Mouse (Mus musculus) cerebellum, adult 11-12 months (tissue): Measurements from ENCODE around the gene Lrrc4.

Source experiments
- DNase-seq: peaks from one replicate; pipeline ENCODE4 v3.0.0; 2022

The Lrrc4 gene

DNA sequence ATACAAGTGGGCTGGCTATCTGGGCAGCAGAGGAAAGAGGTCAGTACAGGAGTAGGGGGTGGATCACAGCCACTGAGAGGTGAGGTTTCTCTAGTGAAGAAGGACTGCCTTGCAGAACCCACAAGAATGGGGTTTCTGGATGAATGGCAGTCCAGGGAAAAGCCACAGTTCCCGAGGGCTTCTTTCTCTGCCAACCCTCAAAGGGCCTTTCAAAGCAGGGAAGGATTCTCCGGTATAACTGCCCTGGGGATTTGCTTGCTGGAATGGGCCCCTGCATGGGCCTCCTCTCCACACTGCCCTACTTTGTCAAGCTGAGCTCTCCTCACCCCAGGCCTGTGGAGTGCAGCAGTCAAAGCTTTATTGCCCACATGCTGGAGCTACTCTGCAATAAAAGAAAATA is 22.1 kb upstream of the Lrrc4 start:
- no peak for DNase-seq

DNA sequence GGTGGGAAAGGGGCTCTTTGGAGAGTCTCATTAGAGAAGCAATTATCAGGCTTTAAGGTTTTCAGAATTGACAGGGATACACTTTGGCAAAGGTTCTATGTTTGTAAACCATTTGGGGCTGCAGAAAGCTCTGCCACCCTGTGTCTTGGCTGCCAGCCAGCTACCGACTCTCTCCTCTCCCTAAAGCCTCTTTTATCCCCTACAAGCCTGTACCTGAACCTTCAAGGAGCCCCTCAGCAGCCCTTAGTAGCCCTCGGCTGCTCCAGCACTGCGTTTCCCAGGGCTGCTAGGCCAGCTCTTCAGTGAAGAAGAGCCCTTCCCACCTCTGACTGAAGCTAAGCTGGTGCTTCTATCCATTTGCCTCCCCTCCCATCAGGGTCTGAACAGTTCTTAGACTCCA is 21.6 kb upstream of the Lrrc4 start:
- no peak for DNase-seq

DNA sequence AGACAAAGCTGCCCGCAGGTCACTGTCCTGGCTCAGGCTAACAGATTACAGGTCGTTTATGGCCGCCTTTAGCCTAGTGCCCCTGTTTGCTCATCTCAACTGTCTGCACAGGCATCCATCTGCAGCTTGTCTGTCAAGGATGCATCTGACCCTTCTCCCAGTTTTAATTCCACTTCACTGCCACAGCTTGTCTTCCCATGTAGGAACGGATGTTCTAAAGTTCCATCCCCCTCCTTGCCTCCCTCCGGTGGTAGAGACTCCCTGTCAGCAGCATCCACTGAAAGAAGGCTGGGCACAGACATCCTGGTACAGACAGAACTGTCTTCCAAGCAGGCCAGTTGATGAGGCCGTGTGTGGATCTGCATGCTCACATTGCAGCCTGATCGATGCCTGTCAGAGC is 20.8 kb upstream of the Lrrc4 start:
- no peak for DNase-seq

DNA sequence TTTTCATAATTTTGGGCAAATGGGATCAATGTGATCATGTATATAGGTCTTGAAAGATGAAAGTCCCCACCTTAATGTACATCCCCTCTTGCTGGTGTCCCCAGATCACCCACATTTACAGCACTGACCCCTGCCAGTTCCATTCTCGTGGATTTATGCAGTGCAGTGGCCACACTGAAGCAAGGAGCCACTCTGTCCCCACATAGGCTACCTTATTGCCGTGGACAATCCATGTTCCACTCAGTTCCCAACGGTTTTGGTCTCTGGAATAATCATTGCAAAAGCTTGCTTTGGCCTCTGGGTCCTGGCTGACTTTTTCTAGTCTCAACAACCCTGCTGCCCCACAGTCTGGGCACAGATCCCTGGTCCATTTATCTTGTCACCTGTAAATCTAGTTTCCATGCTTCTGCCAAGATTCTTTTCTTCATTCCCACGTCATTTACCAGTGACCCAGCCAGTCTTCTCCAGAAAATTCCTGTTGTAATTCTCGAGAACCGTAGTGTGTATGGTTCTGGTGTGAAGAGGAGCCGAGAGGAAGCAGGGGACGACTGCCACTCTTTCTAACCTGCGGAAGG is 18.9 kb upstream of the Lrrc4 start:
- DNase-seq: no peak

DNA sequence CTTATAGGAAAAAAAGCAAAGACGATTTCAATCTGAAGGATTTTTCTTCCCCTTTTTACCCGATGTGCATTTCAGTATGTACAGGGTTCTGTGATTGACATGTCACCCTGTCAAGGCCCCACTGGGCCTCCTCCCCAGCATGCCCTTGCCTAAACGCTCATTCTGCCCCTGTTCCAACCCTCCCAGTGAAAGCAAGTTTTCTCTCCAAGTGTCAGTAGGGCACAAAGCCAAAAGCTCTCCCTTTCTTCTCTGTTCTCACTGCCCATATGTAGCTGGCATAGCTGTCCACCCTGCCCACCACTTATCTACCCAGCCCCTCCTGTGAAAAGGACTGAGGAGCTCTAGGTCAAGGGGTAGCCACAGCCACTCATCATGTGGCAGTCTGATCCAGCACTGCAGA is 17.8 kb upstream of the Lrrc4 start:
- no peak for DNase-seq

DNA sequence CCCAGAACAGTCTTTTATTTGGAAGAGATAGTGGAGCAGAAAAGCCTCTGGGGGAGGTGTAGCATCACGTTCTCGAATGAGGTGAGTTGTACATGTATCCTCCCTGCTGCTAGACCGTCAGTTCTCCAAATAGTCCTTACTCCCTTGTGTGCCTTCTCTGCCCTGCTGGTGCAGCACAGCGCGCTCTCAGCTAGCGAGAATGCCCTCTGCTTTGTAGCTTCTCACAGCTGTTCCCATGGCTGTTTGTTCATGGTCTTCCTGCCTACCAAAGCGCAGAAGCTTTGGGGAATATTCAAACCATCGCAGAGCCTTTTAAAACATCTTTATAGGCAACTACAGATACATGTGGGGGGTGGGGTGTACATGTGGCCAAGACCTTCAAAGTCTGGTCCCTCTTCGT is 17.3 kb upstream of the Lrrc4 start:
- DNase-seq: no peak

DNA sequence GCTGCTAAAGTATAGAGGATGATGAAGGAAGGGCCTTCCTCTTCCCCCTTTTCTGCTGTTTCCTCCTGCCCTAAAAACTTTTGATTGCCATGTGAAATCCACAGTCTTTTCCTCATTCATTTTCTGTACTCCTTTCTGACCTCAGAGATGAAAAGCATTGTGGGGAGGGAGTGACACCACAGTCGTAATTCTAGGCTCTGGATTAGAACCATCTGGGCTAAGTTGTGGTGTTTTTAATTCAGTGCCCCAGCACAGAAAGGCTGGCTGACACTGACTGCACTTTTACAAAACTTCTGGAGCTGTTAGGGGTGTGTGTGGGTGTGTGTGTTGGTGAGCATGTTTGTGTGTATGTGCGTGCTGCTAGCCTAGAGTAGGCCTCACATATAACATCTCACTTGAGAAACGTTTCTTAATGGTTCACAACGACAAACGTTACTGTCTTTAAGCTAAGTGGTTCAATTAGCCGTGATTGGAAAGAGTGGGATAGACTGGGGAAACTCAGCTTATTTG is 16.8 kb upstream of the Lrrc4 start:
- no peak for DNase-seq

DNA sequence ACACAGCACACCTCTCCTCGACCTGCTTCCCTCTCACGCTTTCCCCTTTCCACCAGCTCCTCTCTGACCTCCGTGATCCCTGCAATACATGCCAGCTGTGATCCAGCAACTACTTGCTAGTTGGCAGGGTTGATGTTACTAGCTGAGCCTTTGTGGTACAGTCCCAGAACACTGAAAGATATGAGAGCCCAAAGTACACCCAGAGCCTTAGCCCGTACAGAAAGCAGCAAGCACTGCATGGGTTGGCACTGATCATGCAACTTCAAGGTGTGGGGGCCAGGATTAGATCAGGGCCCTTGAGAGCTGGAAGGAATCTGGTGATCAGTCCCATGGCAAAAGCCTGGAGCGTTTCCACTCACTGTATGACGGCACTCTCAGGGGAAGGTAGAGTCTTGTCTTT is 16.1 kb upstream of the Lrrc4 start:
- no peak for DNase-seq

DNA sequence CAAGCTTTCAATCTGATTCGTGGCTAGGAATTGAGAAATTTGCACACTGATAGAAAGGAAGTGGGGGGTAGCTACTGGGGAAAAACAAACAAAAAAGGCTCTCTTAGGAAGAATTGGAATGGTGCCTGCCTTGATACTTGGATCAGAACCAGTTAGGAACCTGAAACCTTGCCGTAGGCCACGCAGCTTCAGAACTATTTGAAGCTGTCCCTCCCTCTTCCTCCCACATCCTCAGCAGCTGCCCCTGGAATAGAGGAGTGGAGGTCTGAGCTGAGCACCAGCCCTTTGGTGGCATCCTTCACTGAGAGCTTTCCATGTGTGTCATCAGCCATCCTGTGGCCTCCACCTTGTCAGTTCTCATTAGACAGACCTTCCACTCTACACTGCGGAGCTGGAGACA is 14.1 kb upstream of the Lrrc4 start:
- no peak for DNase-seq

DNA sequence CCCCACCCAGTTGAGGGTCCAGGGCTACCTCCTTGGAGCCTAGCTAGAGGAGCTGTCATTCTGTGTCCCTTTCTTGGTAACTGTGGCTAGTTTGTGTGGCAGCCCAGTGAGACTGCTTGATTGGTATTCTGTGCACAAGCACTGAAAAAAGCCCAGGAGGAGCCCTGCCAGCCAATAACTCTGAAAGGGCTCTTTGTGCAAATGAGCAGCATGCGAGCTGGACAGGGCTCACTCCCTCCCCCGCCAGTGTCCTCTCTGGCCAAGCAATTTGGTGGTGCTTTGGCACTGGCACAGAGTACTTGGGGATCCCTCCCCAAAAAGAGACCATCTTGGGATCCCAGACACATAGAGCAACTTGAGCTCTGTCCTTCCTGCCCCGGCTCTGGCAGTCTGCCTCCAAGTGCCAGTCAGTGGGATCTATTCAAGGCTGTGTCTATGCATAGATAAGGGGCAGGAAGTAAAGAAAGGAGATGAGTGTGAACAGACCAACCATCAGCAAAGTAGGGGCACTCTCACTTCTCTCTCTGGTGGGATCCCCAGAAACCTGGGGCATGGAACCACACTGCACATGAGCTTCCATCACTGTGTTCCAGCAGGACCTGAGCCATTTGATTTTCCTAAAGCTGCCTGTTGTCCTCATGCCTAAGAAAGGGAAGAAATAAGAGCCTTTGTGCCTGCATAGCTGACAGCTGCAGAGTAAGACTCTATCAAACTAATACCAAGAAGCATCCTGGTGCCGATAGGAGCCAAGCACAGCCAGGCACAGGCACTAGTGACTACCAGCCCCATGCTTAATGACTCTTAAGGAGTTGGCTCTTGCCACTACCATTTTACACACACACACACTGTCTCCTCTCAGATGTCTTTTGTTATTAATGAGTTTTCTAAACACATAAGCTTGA is 11.1 kb upstream of the Lrrc4 start:
- DNase-seq: peak; percentile 64

DNA sequence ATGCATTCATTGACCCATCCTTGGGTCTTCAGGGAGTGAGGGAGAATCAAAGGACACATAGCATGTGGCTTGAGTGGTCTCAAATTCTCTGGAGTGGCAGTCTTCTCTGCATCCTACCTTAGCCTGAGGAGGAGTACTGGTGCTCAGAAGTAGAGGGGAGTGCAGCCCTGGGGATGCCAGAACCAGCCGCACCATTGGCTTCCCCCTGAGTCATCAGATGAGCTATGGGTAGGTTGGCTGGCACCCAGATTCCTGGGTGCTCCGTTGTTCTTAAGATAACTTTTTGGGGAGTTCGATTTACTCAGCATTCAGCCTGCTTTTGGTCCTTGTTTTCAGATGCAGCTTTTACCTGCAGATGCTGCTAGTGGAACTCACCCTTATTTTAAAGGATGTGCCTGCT is 10.0 kb upstream of the Lrrc4 start:
- DNase-seq: no peak

DNA sequence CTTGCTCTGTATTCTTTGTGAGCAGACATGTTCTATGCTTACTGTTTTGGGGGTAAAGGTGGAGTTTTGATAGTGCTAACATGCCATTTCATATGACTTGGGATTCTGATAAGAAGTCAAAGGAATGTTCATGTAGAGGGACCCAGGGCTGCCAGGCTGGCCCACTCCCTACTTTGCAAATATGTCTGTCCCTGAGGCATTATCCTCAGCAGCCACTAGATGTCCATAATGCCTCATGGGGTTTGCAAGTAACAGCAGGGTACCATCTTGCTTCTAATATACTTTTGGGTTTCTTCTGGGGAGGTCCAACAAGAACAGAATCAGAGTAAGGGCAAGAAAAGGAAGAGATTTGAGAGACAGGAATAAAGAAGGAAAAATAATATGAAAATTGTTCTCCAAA is 5.1 kb upstream of the Lrrc4 start:
- DNase-seq: no peak

DNA sequence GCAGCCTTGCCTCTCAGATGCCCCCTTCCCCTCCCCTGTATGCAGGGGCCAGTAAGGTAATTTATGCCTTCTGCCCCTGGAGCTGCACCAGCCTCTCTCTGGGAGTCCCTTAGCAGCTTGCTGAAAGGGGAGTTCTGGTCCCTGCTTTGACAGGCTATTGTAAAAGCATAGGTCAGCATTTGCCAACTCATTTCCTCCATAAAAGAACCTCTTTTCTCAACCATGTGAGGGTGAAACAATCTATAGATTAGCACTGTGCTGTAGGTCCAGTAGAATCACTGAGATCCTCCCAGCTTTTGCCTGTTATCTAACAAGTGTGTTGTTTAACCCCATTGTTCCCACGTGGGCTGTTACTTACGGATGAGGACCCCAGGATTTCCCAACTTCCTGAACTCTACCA is 2.5 kb upstream of the Lrrc4 start:
- no peak for DNase-seq

DNA sequence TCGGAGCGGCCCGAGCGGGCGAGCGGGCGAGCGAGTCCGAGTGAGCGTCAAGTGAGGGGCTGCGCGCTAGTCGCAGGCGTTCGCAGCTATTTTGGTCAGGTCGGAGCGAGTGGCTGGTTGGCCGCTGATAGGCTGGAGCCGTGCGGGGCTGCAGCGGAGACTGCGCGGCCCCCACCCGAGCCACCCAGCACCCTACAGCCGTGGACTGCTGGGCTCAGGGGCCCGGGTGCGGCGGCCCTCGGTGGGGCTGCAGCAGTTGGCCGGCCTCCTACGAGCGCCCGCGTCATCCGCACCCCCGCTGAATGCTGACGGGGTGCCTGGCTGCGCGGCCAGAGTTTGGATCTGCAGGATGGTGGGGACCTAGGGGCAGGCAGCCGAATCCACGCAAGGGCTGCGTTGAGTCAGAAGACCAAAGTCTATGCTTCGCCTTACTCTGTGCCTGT is 1.9 kb upstream of the Lrrc4 start:
- peak; percentile 83 for DNase-seq

DNA sequence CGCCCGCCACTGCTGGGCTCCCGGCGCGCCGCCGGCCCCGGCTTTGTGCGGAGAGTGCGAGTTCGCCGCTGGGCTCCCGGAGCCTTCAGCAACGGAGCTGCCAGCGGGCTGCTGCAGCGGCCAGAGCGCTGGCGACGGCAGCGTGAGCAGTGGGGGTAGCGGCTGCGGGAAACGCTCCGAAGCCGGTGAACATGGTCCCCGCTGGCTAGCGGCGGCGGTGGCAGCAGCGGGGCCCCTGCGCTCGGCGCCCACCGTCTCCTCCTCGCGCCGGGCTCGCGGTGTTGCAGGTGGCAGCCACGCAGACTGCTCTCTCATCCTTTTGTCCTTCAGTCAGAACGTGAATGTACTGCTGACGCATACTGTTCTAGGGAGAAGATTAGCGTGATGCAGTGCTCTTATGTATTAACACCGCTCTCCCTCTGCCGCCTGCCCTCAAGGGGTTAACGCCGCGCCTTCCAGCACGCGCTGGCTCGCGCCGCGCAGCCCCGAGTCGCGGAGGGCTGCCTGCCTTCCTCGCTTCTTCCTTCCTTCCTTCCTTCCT is 1.3 kb upstream of the Lrrc4 start:
- peak; percentile 73 for DNase-seq

DNA sequence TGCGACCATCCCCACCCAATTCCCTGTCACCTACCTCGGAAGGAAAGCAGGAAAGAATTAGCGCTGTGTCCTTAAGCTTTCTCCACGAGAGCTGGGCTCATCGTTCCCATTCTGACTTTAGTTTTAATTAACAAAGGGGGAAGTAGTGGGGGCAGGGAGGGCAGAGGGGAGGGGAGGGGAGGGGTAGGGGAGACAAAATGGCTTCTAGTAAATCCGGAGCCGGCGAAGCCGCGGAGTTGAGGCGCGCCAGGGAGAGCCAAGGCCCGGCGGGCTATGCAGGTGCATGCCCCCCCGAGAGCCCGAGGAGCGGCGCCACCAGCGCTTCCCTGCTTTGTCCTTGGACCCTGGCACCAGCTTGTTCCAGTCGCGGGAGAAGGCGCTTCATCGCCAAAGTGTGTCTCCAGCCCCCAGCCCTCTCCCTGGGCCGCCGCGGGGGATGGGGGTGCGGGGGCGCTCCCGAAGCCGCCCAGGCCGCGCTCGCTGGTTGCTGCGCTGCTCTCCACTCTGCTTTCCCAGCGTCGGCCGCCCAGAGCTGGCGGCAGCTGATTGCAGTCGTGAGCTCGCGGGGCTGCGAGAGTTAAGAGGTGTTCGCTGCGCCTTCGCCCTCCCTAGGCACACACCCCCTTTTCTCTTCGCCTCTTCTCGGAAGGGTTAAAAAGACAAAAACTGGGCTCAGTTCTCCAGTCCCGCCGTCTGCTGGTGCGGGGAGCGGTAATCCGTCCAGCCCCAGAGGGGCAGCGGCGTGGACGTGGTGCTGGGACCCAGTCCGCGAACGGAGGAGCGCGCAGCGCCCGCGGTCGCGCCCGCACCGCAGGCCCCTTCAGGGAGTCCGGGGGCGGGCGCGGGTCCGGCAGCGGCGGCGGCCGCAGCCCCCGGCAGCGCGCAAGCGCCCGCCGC is 555 bp upstream of the Lrrc4 start:
- peak; percentile 73 for DNase-seq

DNA sequence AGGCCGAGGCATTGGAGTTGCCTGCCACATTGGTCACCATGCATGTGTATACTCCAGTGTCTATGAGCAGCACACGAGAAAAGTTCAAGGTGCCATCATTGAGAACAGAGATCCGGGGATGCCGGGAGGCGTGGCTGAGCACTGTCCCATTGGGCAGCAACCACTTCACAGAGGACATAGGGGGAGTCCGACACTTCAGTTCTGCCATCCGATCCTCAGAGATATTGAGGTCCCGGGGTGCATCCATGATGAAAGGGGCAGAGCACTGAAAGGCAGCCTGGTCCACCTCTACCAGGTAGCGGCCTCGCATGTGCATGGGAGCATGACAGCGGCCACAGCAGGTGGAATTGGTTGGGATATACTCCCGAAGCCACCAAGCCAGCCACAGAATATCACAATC is 1.2 kb downstream of the Lrrc4 start:
- DNase-seq: peak; percentile 72

DNA sequence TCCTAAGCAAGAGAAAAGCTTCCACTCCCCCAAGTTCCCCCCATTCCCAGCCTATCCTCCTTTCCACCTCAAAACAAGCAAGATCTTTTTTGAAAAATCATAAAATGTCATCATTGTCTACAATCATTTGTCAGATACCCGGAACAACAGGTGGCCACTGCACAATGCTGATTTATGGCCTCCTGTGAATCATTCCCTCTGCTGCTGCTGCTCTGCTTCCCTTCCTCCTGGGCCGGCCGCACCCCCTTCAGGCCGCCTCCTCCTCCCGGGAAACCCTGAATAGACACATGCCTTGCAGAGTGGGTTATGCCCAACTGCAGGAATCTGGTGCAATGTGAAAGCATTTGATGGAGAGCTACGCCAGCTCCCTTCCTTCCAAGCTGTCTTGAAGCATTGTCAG is 3.0 kb downstream of the Lrrc4 start:
- DNase-seq: peak; percentile 71

DNA sequence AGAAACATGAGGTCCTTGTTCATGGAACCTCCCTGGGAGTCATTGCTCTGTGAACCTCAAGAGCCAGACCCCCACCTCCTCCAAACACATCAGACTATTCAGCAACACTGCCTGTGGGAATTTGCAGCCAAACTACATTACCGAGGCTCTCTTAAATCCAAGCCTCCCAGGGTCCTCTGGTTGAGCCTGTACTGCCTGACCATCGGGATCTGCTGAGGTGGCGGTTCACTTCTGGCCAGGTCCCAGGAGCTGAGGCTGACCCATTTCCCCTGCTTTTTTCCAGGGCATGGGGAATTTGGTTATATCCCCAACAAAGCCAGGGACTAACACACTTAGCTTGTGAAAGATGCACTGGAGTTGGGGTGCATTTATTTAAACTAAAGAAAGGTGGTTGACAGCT is 4.0 kb downstream of the Lrrc4 start:
- DNase-seq: peak; percentile 52

DNA sequence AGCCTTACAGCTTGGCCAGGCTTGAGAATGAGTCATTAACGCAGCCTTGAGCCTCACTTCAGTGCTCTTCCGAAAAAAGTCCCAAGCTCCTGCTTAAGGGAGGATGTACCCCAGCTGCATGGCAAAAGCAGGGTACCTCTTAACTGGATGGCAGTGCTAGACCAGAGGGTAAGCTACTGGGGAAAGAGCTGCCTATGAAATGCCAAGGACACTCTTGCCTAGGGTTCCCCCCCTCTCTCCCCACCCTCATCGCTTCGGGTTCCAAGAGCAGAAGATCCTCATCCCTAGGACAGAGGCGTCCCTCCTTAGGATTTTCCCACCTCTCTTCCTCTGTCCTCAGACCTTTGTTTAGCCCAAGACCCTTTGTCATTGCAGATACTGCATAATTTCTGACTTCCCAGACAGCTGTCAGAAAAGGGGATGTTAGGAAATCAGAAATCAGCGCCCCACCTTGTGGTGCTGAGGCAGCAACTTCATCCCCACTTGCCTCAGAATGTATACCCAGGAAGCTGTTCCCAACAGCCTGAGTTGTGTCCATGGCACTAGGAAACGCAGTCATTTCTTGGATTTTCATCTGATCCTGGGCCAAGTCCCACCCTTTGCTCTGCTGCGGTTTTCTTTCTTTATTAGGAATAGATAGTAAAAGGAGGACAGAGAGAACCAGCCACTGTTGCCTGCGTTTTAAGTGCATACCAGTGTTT is 4.7 kb downstream of the Lrrc4 start:
- peak; percentile 39 for DNase-seq

DNA sequence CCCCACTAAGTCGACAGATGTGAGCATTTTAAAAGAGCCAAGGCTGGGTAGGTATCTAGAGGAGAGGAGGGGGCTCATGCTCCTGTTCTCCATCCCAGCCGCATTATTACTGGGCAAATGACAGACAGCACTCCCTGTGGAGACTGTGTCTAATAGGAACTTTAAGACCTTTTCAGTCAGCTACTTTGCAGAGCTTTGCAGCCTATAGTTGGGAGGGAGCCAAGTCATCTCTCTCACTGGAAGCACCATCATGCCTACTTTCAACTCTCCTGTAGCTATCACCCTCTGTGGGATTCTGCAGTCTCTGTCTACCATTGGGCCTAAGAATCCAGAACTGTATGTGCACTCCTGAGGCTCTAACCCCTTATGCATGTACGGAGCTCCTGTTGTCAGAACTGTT is 5.7 kb downstream of the Lrrc4 start:
- no peak for DNase-seq

DNA sequence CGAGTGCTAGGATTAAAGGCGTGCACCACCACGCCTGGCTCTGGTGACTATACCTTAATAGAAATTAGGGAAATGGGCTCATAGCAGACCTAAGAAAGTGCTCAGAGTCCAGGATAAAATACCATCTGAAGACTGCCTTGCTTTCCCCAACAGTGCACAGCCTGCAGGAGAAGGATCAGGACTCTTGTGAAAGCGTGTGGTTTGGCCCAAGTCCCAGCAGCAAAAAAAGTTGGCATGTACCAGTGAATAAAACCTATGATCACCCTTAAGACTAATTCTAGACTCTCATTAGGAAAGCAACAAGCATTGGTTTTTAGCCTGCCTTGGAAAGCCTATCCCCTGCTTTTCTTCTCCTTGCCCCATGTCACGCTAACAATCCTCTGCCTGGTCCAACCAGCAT is 7.7 kb downstream of the Lrrc4 start:
- DNase-seq: no peak

DNA sequence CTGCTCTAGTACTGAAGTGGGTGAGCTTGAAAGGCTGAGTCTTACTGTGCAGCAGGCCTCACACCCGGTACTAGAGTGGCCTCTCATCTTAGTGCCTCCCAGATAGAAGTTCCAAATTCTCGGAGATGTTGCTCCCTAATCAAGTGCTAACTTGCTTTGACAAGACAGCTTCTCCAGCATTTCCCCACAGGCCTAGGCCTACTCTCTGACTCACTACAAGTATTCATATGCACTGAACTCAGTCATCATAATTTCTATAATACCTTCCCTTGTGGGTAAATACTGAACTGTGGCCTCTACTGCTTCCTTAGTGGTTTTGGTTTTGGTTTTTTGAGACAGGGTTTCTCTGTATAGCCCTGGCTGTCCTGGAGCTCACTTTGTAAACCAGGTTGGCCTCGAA is 8.2 kb downstream of the Lrrc4 start:
- DNase-seq: no peak
